Mouse (Mus musculus) myocyte (in vitro differentiated cells): ENCODE data around the gene Hdgfl2. TPM values are rescaled to one million over a fixed set of nuclear protein-coding genes. Genes with fewer than 3 reads are reported as not detected.
"Not testable (repeated sequence)": the region's sequence is repeated elsewhere in the genome, so short reads cannot be mapped to it uniquely, and the experiment has no call there.

Experiments
- H3K27me3 ChIP-seq: one replicate; pipeline ENCODE4 v1.6.1; 2011; ENCODE audit not compliant: control insufficient read depth, insufficient read depth, insufficient read length
- H3K36me3 ChIP-seq: one replicate; pipeline ENCODE4 v1.6.1; 2011; ENCODE audit not compliant: control insufficient read depth, insufficient read depth
- H3K4me2 ChIP-seq: one replicate; pipeline ENCODE4 v1.6.1; 2011; ENCODE audit warnings: low read depth, control low read depth
- H3K4me3 ChIP-seq: one replicate; pipeline ENCODE4 v1.5.1; 2011; ENCODE audit warnings: mild to moderate bottlenecking, control low read depth, moderate library complexity
- H3K79me2 ChIP-seq: one replicate; pipeline ENCODE4 v1.6.1; 2011; ENCODE audit not compliant: control insufficient read depth, insufficient read depth
- H3ac ChIP-seq: one replicate; pipeline ENCODE4 v1.6.1; 2011; ENCODE audit not compliant: control insufficient read depth, insufficient read length
- CEBPB ChIP-seq: IDR thresholded peaks from 2 replicates; pipeline ENCODE4 v1.6.1; 2011; ENCODE audit warnings: mild to moderate bottlenecking, moderate library complexity; ENCODE audit not compliant: poor library complexity, insufficient read depth, severe bottlenecking
- E2F4 ChIP-seq: IDR thresholded peaks from one replicate; pipeline ENCODE4 v1.6.1; 2011; ENCODE audit warnings: mild to moderate bottlenecking, control low read depth, moderate library complexity; ENCODE audit not compliant: insufficient read depth
- MAX ChIP-seq: IDR thresholded peaks from one replicate; pipeline ENCODE4 v1.6.1; 2011; ENCODE audit warnings: low read depth, mild to moderate bottlenecking, control low read depth
- MYOD1 ChIP-seq, 3 experiments: IDR thresholded peaks; one replicate each; pipeline ENCODE4 v1.6.1; 2011; ENCODE audit warnings: control low read depth in 2 of 3, low read depth in 2 of 3, mild to moderate bottlenecking in 2 of 3, moderate library complexity in 1 of 3; ENCODE audit not compliant: insufficient read length in 2 of 3, control insufficient read depth in 1 of 3
- MYOG ChIP-seq, 3 experiments: IDR thresholded peaks; one replicate each; pipeline ENCODE4 v1.6.1; 2011; ENCODE audit warnings: control low read depth in 2 of 3, low read depth in 2 of 3, mild to moderate bottlenecking in 2 of 3; ENCODE audit not compliant: insufficient read length in 2 of 3, control insufficient read depth in 1 of 3, insufficient read depth in 1 of 3
- POLR2A ChIP-seq: IDR thresholded peaks from one replicate; pipeline ENCODE4 v1.6.1; 2011; ENCODE audit warnings: low read depth, mild to moderate bottlenecking, control low read depth, moderate library complexity; ENCODE audit not compliant: insufficient read length
- POLR2AphosphoS2 ChIP-seq: IDR thresholded peaks from one replicate; pipeline ENCODE4 v1.6.1; 2011; ENCODE audit warnings: low read depth, control low read depth; ENCODE audit not compliant: insufficient read length
- REST ChIP-seq: IDR thresholded peaks from one replicate; pipeline ENCODE4 v1.6.1; 2011; ENCODE audit warnings: mild to moderate bottlenecking, control low read depth, moderate library complexity; ENCODE audit not compliant: insufficient read depth, insufficient read length
- SRF ChIP-seq: IDR thresholded peaks from one replicate; pipeline ENCODE4 v1.6.1; 2011; ENCODE audit warnings: low read depth; ENCODE audit not compliant: control insufficient read depth, insufficient read length
- TCF12 ChIP-seq: IDR thresholded peaks from one replicate; pipeline ENCODE4 v1.6.1; 2011; ENCODE audit warnings: mild to moderate bottlenecking, control low read depth; ENCODE audit not compliant: poor library complexity, insufficient read depth, severe bottlenecking
- TCF3 ChIP-seq: IDR thresholded peaks from one replicate; pipeline ENCODE4 v1.6.1; 2011; ENCODE audit warnings: low read depth, control low read depth; ENCODE audit not compliant: insufficient read length
- USF1 ChIP-seq: IDR thresholded peaks from one replicate; pipeline ENCODE4 v1.6.1; 2011; ENCODE audit warnings: low read depth, mild to moderate bottlenecking, control low read depth, moderate library complexity
- polyA plus RNA-seq: library from polyadenylated mRNA; unstranded; fragments of >200 nt; fragmentation: generic; extraction: Trizol; gene quantifications from one replicate; pipeline ENCODE4 v1.2.1, GENCODE M21; 2012; ENCODE audit warnings: missing spikeins

Gene Hdgfl2
- polyA plus RNA-seq, 1 experiment, result 56.4 TPM

GRCm38 (mm10) chr17:56100811-56101210, 21.4 kb downstream of the Hdgfl2 start:
- Histone ChIP-seq H3K27me3 (no peaks in the 10 kb centered on the region), H3K79me2 (no peaks in the 10 kb centered on the region)

GRCm38 (mm10) chr17:56102158-56102557, 22.7 kb downstream of the Hdgfl2 start:
- no peaks in the 10 kb centered on the region for H3K27me3 ChIP-seq
- TF ChIP-seq E2F4 (no peak), TCF3 (no peak), POLR2A (no peak), USF1 (no peak), REST (no peak), MYOD1 (IDR thresholded peaks at IDR 0.05; ENCODE audit: control insufficient read depth in 1 of 3, insufficient read length in 2 of 3, low read depth in 2 of 3) (no peak), TCF12 (no peak), CEBPB (no peak), MYOG (IDR thresholded peaks at IDR 0.05; ENCODE audit: control insufficient read depth in 1 of 3, insufficient read depth in 1 of 3, insufficient read length in 2 of 3, low read depth in 2 of 3) (no peak), MAX (no peak), POLR2AphosphoS2 (no peak), SRF (no peak)
- peaks cover 3% of the 10 kb centered on the region for H3K36me3 ChIP-seq
- no peaks in the 10 kb centered on the region for H3K79me2 ChIP-seq
- no peak overlapping the region for H3K4me3 ChIP-seq
- H3K4me2 ChIP-seq, result no peak overlapping the region
- no peak overlapping the region for H3ac ChIP-seq

More at GRCm38 (mm10) chr17:56100811-56101210, 21.4 kb downstream of the Hdgfl2 start:
- Histone ChIP-seq H3K4me3 (no peak overlapping the region), H3K36me3 (peaks cover 3% of the 10 kb centered on the region), H3K4me2 (no peak overlapping the region), H3ac (no peak overlapping the region)
- TF ChIP-seq MYOD1 (IDR thresholded peaks at IDR 0.05; ENCODE audit: control insufficient read depth in 1 of 3, insufficient read length in 2 of 3, low read depth in 2 of 3) (peak in 1 of 3 experiments; percentile 4), POLR2A (no peak)

- H3K4me2 ChIP-seq, result no peak overlapping the region
- TF ChIP-seq TCF12 (no peak), MYOG (IDR thresholded peaks at IDR 0.05; ENCODE audit: control insufficient read depth in 1 of 3, insufficient read depth in 1 of 3, insufficient read length in 2 of 3, low read depth in 2 of 3) (no peak), MYOD1 (IDR thresholded peaks at IDR 0.05; ENCODE audit: control insufficient read depth in 1 of 3, insufficient read length in 2 of 3, low read depth in 2 of 3) (no peak), TCF3 (no peak), CEBPB (no peak), MAX (no peak), REST (no peak), POLR2A (no peak), SRF (no peak), POLR2AphosphoS2 (no peak), USF1 (no peak)
- no peak overlapping the region for H3ac ChIP-seq
- no peak overlapping the region for H3K4me3 ChIP-seq
- H3K27me3 ChIP-seq, result no peaks in the 10 kb centered on the region
- no peaks in the 10 kb centered on the region for H3K79me2 ChIP-seq
- peaks cover 3% of the 10 kb centered on the region for H3K36me3 ChIP-seq
Measured at GRCm38 (mm10) chr17:56102927-56103326, 23.5 kb downstream of the Hdgfl2 start.

- Histone ChIP-seq H3K79me2 (no peaks in the 10 kb centered on the region), H3K36me3 (peaks cover 3% of the 10 kb centered on the region), H3K4me2 (no peak overlapping the region), H3K27me3 (no peaks in the 10 kb centered on the region), H3K4me3 (no peak overlapping the region), H3ac (no peak overlapping the region)
- TF ChIP-seq CEBPB, result no peak
- no peak for TF ChIP-seq MYOD1 (IDR thresholded peaks at IDR 0.05; ENCODE audit: control insufficient read depth in 1 of 3, insufficient read length in 2 of 3, low read depth in 2 of 3)
- no peak for TF ChIP-seq TCF3
- TF ChIP-seq POLR2A, result no peak
- no peak for TF ChIP-seq SRF
- TF ChIP-seq POLR2AphosphoS2, result no peak
- no peak for TF ChIP-seq E2F4
- TF ChIP-seq USF1, result no peak
- TF ChIP-seq MAX, result no peak
- no peak for TF ChIP-seq MYOG (IDR thresholded peaks at IDR 0.05; ENCODE audit: control insufficient read depth in 1 of 3, insufficient read depth in 1 of 3, insufficient read length in 2 of 3, low read depth in 2 of 3)
- TF ChIP-seq REST, result no peak
- no peak for TF ChIP-seq TCF12
Measured at GRCm38 (mm10) chr17:56103465-56104285, 24.2 kb downstream of the Hdgfl2 start.

GRCm38 (mm10) chr17:56104821-56105220, 25.4 kb downstream of the Hdgfl2 start:
- H3K27me3 ChIP-seq, H3ac ChIP-seq, H3K4me3 ChIP-seq, H3K79me2 ChIP-seq, H3K4me2 ChIP-seq, H3K36me3 ChIP-seq: not testable (repeated sequence)

GRCm38 (mm10) chr17:56106436-56106835, 27.0 kb downstream of the Hdgfl2 start:
- not testable (repeated sequence) for H3K4me3 ChIP-seq, H3ac ChIP-seq, H3K27me3 ChIP-seq

More at GRCm38 (mm10) chr17:56106436-56106835, 27.0 kb downstream of the Hdgfl2 start:
- H3K36me3 ChIP-seq, H3K79me2 ChIP-seq, H3K4me2 ChIP-seq: not testable (repeated sequence)
